Mouse (Mus musculus) testis, adult 2 months (tissue): Measurements from ENCODE around the gene Tead2.

Source experiments
- CTCF ChIP-seq: fragments of 200-500 bp; IDR thresholded peaks from 2 replicates; pipeline ENCODE4 v1.5.1; 2012; ENCODE audit warnings: low read depth, mild to moderate bottlenecking, inconsistent platforms, low read length, moderate library complexity; ENCODE audit not compliant: control insufficient read depth, insufficient read depth, insufficient replicate concordance
- POLR2A ChIP-seq: fragments of 200-500 bp; IDR thresholded peaks from 2 replicates; pipeline ENCODE4 v1.6.1; 2012; ENCODE audit warnings: low read depth, mild to moderate bottlenecking, inconsistent platforms, low read length, moderate library complexity; ENCODE audit not compliant: control insufficient read depth

GRCm38 (mm10) chr7:45263006-45263607, 47.6 kb downstream of the Tead2 start:
- TF ChIP-seq CTCF (no peak), POLR2A (no peak)
